Mouse (Mus musculus) fat pad, adult 2 months (tissue): Measurements from ENCODE around the gene Fndc9.

Experiments used
- DNase-seq: peaks from one replicate; pipeline ENCODE4 v3.0.0-alpha.2; 2011; ENCODE audit warnings: low read depth, low spot score; ENCODE audit errors: extremely low read depth

The Fndc9 gene

GRCm38 (mm10) chr11:46273969-46274368 is 38.6 kb downstream of the Fndc9 start:
- no peak for DNase-seq

- no peak for DNase-seq
Measured at GRCm38 (mm10) chr11:46275302-46275701, 40.0 kb downstream of the Fndc9 start.

DNA sequence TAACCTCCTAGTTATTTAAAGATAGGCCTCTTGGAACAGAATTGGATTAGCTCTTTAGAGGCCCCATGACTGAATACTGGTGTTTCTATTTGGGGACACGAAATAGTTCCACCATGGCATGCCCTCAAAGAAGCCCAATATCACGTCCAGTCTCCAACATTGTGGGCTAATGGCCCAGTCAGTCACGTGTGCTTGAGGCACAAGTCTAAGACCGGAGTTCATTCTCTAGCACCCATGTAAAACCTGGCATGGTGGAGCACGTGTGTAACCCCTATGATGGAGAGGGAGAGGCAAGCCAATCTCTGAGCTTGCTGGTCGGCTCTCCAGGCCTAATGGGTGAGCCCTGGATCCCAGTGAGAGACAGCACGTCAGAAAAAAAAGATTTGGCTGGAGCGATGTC is 40.8 kb downstream of the Fndc9 start:
- no peak for DNase-seq

DNA sequence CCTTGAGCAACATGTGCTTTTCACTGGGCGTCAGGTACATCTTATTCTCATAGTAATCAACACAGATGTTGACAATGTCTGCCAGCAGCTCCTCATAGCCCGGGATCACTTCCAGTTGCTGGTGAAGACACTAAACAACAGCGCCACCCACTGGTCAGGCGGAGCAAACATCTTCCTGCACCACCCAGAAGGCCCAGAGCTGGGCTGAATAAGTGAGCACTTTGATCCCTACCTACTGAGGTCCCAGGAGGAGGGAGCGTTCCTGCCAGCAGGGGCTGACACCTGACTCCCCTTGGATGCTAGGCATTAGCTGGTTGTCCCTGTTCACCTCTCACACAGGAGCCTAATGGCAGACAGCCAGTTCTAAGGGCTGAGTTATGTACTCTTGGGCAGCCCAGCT is 41.4 kb downstream of the Fndc9 start:
- DNase-seq, result no peak

- DNase-seq, result no peak
Measured at GRCm38 (mm10) chr11:46278140-46278539, 42.8 kb downstream of the Fndc9 start.

GRCm38 (mm10) chr11:46278709-46279108 is 43.4 kb downstream of the Fndc9 start:
- DNase-seq, result no peak

- no peak for DNase-seq
Measured at GRCm38 (mm10) chr11:46282612-46283011, 47.3 kb downstream of the Fndc9 start.

- no peak for DNase-seq
Measured at GRCm38 (mm10) chr11:46283800-46284199, 48.5 kb downstream of the Fndc9 start.

GRCm38 (mm10) chr11:46286803-46287202 is 51.5 kb downstream of the Fndc9 start:
- DNase-seq, result no peak

DNA sequence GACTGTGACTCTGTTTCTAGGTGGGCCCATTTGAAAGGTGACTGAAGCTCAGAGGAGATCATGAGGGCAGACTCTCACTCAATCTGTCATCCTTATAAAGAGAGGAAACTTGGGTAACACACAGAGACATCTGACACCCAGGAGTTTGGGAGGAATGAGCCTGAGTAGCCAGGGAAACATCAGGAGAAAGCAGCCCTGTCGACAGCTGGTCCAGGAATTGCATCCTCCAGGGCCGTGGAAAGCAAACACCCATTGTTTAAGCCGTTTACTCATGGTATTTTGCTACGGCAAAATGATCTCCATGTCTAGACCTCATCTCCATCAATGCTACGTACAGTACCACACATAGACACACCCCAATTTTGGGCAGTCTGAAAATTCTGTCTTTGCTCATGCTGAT is 52.8 kb downstream of the Fndc9 start:
- no peak for DNase-seq

- DNase-seq, result no peak
Measured at GRCm38 (mm10) chr11:46289022-46289421, 53.7 kb downstream of the Fndc9 start.
